9 mouse cellular contexts compared by ENCODE assay signal in the genomic region with DNA sequence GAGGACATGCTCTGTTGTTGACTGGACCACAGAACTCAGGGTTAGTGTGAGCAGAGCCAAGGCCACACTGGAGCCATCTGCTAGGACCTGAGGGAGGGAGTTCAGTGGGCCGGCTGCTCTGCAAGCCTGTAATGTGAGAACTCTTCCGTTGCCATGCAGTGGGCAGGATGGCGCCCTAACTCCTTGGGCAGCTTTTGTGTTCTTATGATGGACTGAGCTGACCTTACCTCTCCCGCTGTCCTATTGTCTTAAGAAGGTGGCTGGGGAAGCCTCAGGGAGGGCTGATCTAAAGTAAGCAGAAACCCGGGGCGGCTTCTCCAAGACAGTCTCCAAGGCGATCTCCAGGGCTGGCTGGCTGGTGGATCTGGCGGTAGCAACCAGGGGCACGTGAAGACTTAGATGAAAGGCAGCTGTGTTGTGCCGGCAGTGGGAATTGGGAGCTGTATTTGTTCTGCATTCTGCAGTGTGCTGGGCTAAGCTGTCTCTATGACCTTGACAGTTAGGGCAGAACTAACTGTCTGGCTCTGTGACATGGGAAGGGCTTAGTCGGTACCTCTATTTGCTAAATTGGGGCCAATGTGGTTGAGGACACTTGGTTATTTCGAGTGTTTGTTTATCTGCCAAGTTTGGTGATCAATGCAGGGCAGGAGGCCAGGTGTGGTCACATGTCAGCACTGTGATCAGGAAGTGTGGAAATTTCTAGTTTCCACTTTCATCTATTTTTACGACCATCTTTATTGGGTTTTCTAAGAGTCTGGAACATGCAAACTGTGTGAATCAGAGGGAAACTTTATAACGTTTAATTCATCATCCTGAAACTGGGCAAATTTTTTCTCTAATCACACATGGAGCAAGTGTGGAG.
A peak's percentile ranks its signal among the peaks of the same experiment; 100 is the strongest.
DNase-seq lines count a peak whose midpoint lies in the region; ATAC-seq and TF ChIP-seq lines count a peak whose summit lies in the region.
"Had no signal": no experiment of that assay in that cellular context is flagged by ENCODE, and none has a peak within 500 bp of the region (broad histone marks: within the 10 kb centered on the region; RNA-seq: fewer than 3 reads in every experiment).

No protein-coding gene starts in this region.

- H3K27ac ChIP-seq in layer of hippocampus, adult 2 months, result peak overlapping the region; percentile 36; the same call in 1 of the 2 replicates
- H3K27ac ChIP-seq in forebrain, embryonic 15.5 days (replicated peaks), result no peak overlapping the region
- H3K27ac ChIP-seq in intestine, embryonic 14.5 days (ENCODE audit: low read depth), result no peak overlapping the region
- H3K27ac ChIP-seq in midbrain, embryonic 15.5 days, result no peak overlapping the region
- H3K27ac ChIP-seq: embryonic facial prominence, embryonic 12.5 days had no signal

- no peak for TF ChIP-seq CTCF in layer of hippocampus, adult 2 months (conservative IDR thresholded peaks at IDR 0.05)

- H3K9me3 ChIP-seq in forebrain, embryonic 15.5 days, result no peaks in the 10 kb centered on the region
- H3K9me3 ChIP-seq in intestine, embryonic 14.5 days (ENCODE audit: control insufficient read depth, low read length), result no peaks in the 10 kb centered on the region
- H3K9me3 ChIP-seq in midbrain, embryonic 15.5 days, result no peaks in the 10 kb centered on the region
- H3K9me3 ChIP-seq: embryonic facial prominence, embryonic 12.5 days had no signal

- peak; percentile 51; the same call in 1 of the 2 replicates for ATAC-seq in forebrain, embryonic 15.5 days (replicated peaks)
- peak; percentile 36; the same call in 1 of the 2 replicates for ATAC-seq in intestine, embryonic 14.5 days (replicated peaks; ENCODE audit: low FRiP score, low TSS enrichment, low read depth)
- ATAC-seq in midbrain, embryonic 15.5 days (replicated peaks), result peak; percentile 75

- no peak overlapping the region for H3K9ac ChIP-seq in forebrain, embryonic 15.5 days (replicated peaks)
- no peak overlapping the region for H3K9ac ChIP-seq in intestine, embryonic 14.5 days (ENCODE audit: low read length)
- H3K9ac ChIP-seq in midbrain, embryonic 15.5 days, result no peak overlapping the region
- H3K9ac ChIP-seq: embryonic facial prominence, embryonic 12.5 days had no signal

- no peaks in the 10 kb centered on the region for H3K36me3 ChIP-seq in forebrain, embryonic 15.5 days
- H3K36me3 ChIP-seq in intestine, embryonic 14.5 days (ENCODE audit: control insufficient read depth, insufficient read depth, low read length), result no peaks in the 10 kb centered on the region
- H3K36me3 ChIP-seq in midbrain, embryonic 15.5 days (replicated peaks), result no peaks in the 10 kb centered on the region
- H3K36me3 ChIP-seq: embryonic facial prominence, embryonic 12.5 days had no signal

- 46% methylated on average over 14 of the region's 14 CpGs for WGBS in forebrain, embryonic 15.5 days
- 32% methylated on average over 14 of the region's 14 CpGs for WGBS in intestine, embryonic 14.5 days
- 33% methylated on average over 14 of the region's 14 CpGs for WGBS in midbrain, embryonic 15.5 days

- H3K4me3 ChIP-seq in layer of hippocampus, adult 2 months, result no peak overlapping the region
- no peak overlapping the region for H3K4me3 ChIP-seq in forebrain, embryonic 15.5 days
- no peak overlapping the region for H3K4me3 ChIP-seq in intestine, embryonic 14.5 days (ENCODE audit: low read depth, low read length)
- H3K4me3 ChIP-seq in midbrain, embryonic 15.5 days, result no peak overlapping the region
- H3K4me3 ChIP-seq: embryonic facial prominence, embryonic 12.5 days had no signal

- peaks cover 15% of the 10 kb centered on the region for H3K4me1 ChIP-seq in forebrain, embryonic 15.5 days
- H3K4me1 ChIP-seq in intestine, embryonic 14.5 days (replicated peaks; ENCODE audit: control insufficient read depth, insufficient read depth, low read length), result peaks cover 4% of the 10 kb centered on the region; the same call in 1 of the 2 replicates
- H3K4me1 ChIP-seq in midbrain, embryonic 15.5 days, result peaks cover 3% of the 10 kb centered on the region; the same call in 1 of the 2 replicates

- no peak overlapping the region for H3K4me2 ChIP-seq in forebrain, embryonic 15.5 days (replicated peaks)
- no peak overlapping the region for H3K4me2 ChIP-seq in intestine, embryonic 14.5 days (ENCODE audit: low read length)
- no peak overlapping the region for H3K4me2 ChIP-seq in midbrain, embryonic 15.5 days
- H3K4me2 ChIP-seq: embryonic facial prominence, embryonic 12.5 days had no signal

- H3K27me3 ChIP-seq in forebrain, embryonic 15.5 days, result no peaks in the 10 kb centered on the region
- H3K27me3 ChIP-seq in intestine, embryonic 14.5 days (replicated peaks; ENCODE audit: control insufficient read depth, insufficient read depth, low read length), result no peaks in the 10 kb centered on the region
- H3K27me3 ChIP-seq in midbrain, embryonic 15.5 days (replicated peaks), result no peaks in the 10 kb centered on the region
- H3K27me3 ChIP-seq: embryonic facial prominence, embryonic 12.5 days had no signal

- peak in 1 of 2 experiments; percentile 25 for DNase-seq in layer of hippocampus, adult 2 months (ENCODE audit: low spot score in 2 of 2)
- DNase-seq in layer of hippocampus, adult 9-11 months, result no peak
- DNase-seq in cerebellum, adult 11-12 months, result peak; percentile 76
- peak; percentile 50 for DNase-seq in intestine, embryonic 14.5 days (ENCODE audit: low spot score)
- no peak for DNase-seq in gastrocnemius, postnatal 25 days
- no peak for DNase-seq in spleen, postnatal 4 days (ENCODE audit: low spot score in 2 of 2)

Comparison
In these comparisons a context has a peak if more than half of its experiments do, and no peak if none do; other contexts are left out.
1. DNase-seq: peak in cerebellum, adult 11-12 months (single experiment) and intestine, embryonic 14.5 days (single experiment); none in layer of hippocampus, adult 9-11 months (single experiment), gastrocnemius, postnatal 25 days (single experiment) and spleen, postnatal 4 days (0 of 2).
2. Peak in every context shown above with its lines, with median percentiles within 50 percentile points of each other: ATAC-seq.